Mouse (Mus musculus) olfactory bulb, adult 2 months (tissue): ENCODE results near the gene Slc25a21.

Experiments
- CTCF ChIP-seq: fragments of 200-500 bp; IDR thresholded peaks from 2 replicates; pipeline ENCODE4 v1.5.1; 2012; ENCODE audit warnings: low read depth, mild to moderate bottlenecking, low read length, moderate library complexity; ENCODE audit not compliant: insufficient read depth
- POLR2A ChIP-seq: fragments of 200-500 bp; IDR thresholded peaks from 2 replicates; pipeline ENCODE4 v1.6.1; 2012; ENCODE audit warnings: mild to moderate bottlenecking, low read depth, low read length, moderate library complexity; ENCODE audit not compliant: insufficient read depth

DNA sequence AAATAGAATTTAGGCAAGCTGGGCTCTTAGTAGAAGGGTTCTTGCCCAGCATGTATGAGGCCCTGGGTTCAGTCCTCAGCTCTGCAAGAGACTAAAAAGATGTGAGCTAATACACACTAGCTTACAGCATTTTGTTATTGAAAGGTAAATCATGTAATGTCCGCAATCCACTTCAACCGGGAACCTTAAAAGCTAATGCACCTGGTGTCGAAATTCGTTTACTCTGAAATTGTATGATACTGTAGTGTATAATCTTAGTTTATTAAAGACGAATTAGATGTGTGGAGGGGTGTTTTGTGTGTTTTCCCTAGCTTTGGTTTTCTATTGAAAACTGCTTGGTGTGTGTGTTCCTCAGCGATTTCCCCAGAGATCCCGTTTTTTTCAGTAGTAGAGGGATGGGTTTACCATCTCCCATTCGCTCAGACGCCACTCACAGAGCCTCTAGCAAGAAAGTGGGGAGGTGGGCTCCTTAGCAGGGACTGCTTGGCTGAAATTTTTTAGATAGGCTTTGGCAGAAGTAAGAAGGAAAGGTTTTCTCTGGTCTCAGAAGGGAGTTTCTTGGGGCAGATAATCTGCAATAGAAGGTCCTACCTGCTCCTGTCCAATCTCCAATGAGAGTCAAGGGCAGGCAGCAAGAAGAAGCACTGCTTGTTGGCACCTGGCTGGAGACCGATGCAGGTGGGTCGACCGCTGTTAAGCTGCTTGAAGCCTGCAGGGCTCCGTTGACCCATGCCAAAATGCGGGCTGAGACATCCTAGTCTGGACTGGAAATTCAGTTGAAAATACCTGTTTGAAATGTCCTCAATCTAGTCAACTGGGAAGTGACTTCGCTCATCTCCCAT lies 509.4 kb downstream of the Slc25a21 start:
- TF ChIP-seq CTCF (no peak), POLR2A (no peak)
